Mouse (Mus musculus): Measurements from ENCODE around the gene Kremen2. TPM values are rescaled to one million over a fixed set of nuclear protein-coding genes. Genes with fewer than 3 reads are reported as not detected.
A peak's percentile ranks its signal among the peaks of the same experiment; 100 is the strongest.

Kremen2 gene
- polyA plus RNA-seq, 1 experiment from 2014 or later = 6.8 TPM

GRCm38 (mm10) chr17:23737493-23738445 lies 7.9 kb downstream of the Kremen2 start:
- Histone ChIP-seq H3K4me2 (ENCODE audit: low read depth) (peak overlapping the region; percentile 87), H3K4me3 (ENCODE audit: low read depth, low read length) (no peak overlapping the region), H3K4me1 (ENCODE audit: control insufficient read depth, insufficient read depth, low read length) (peaks cover 12% of the 10 kb centered on the region), H3K36me3 (ENCODE audit: control insufficient read depth, insufficient read depth, low read length) (no peaks in the 10 kb centered on the region; the same call in 1 of the 2 replicates), H3K27me3 (ENCODE audit: control insufficient read depth, insufficient read depth, low read length) (peaks cover 29% of the 10 kb centered on the region), H3K9me3 (ENCODE audit: control insufficient read depth, low read length) (no peaks in the 10 kb centered on the region), H3K9ac (ENCODE audit: low read length) (no peak overlapping the region), H3K27ac (ENCODE audit: low read depth, low read length) (no peak overlapping the region)
- ATAC-seq (ENCODE audit: insufficient read depth, low FRiP score, low TSS enrichment) = no peak
- WGBS = 60% methylated on average over 15 of the region's 15 CpGs
- no peak for DNase-seq (ENCODE audit: low spot score)

- Histone ChIP-seq H3K9me3 (ENCODE audit: control insufficient read depth, low read length) (no peaks in the 10 kb centered on the region), H3K27me3 (ENCODE audit: control insufficient read depth, insufficient read depth, low read length) (peaks cover 6% of the 10 kb centered on the region; the same call in 1 of the 2 replicates), H3K4me3 (ENCODE audit: low read depth, low read length) (no peak overlapping the region), H3K4me1 (ENCODE audit: control insufficient read depth, insufficient read depth, low read length) (peaks cover 6% of the 10 kb centered on the region), H3K36me3 (ENCODE audit: control insufficient read depth, insufficient read depth, low read length) (no peaks in the 10 kb centered on the region; the same call in 1 of the 2 replicates), H3K9ac (ENCODE audit: low read length) (no peak overlapping the region), H3K27ac (ENCODE audit: low read depth, low read length) (no peak overlapping the region), H3K4me2 (ENCODE audit: low read depth) (no peak overlapping the region)
- 88% methylated on average over 1 of the region's 1 CpGs for WGBS
- DNase-seq (ENCODE audit: low spot score) (no peak), ATAC-seq (ENCODE audit: insufficient read depth, low FRiP score, low TSS enrichment) (no peak)
Observed at GRCm38 (mm10) chr17:23734341-23734740, 11.3 kb downstream of the Kremen2 start.

- WGBS = 79% methylated on average over 1 of the region's 1 CpGs
Observed at GRCm38 (mm10) chr17:23730441-23730840, 15.2 kb downstream of the Kremen2 start.

GRCm38 (mm10) chr17:23726758-23727142 lies 18.9 kb downstream of the Kremen2 start:
- peak; percentile 87 for ATAC-seq (ENCODE audit: insufficient read depth, low FRiP score, low TSS enrichment)
- H3K9ac ChIP-seq (ENCODE audit: low read length) = peak overlapping the region; percentile 75

More at GRCm38 (mm10) chr17:23730441-23730840, 15.2 kb downstream of the Kremen2 start:
- H3K27ac ChIP-seq (ENCODE audit: low read depth, low read length) = no peak overlapping the region
- no peaks in the 10 kb centered on the region for H3K27me3 ChIP-seq (ENCODE audit: control insufficient read depth, insufficient read depth, low read length)
- H3K4me2 ChIP-seq (ENCODE audit: low read depth) = no peak overlapping the region
- H3K9me3 ChIP-seq (ENCODE audit: control insufficient read depth, low read length) = no peaks in the 10 kb centered on the region
- H3K4me3 ChIP-seq (ENCODE audit: low read depth, low read length) = no peak overlapping the region
- peaks cover 2% of the 10 kb centered on the region; the same call in 1 of the 2 replicates for H3K4me1 ChIP-seq (ENCODE audit: control insufficient read depth, insufficient read depth, low read length)
- H3K9ac ChIP-seq (ENCODE audit: low read length) = no peak overlapping the region
- ATAC-seq (ENCODE audit: insufficient read depth, low FRiP score, low TSS enrichment) (no peak), DNase-seq (ENCODE audit: low spot score) (no peak)
- H3K36me3 ChIP-seq (ENCODE audit: control insufficient read depth, insufficient read depth, low read length) = no peaks in the 10 kb centered on the region; the same call in 1 of the 2 replicates

DNA sequence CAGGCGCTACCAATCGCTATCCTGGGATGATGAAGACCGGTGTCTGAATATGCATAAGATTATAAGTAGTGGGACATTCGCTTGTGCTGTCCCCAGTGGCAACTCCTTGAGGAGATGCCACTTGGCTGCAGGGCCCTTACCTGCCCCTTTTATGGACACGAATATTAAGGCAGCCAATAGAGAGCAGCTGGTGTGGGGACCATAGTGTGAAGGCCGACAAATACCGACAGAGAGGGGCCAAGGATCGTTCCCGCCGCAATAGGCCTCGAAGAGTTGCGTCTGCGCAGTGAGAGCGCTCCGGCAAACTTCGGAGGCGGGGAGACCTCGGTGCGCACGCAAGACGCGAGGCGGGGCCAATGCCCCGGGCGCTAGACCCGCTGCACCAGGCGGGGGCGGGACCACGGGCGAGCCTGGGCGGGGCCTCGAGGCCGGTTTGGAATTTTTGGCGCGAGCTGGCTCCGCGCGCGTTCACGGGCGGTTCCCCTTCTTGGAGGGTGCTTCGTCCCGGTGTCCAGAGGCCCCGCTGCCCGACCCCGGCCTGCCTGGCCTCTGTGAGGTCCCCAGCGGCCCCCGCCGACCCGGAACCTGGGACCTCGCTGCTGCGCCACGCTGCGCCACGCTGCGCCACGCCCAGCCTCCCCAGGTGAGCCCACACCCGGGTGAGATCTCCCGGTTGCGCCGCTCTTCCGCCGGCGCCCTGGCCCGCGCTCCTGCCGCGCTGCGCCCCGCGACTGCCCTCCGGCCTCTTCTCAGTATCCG lies 19.5 kb downstream of the Kremen2 start, which contains the start of gene Pkmyt1:
TSS of gene Pkmyt1 (plus strand) at position 338 of the 759 bp plus-strand sequence.
- no peaks in the 10 kb centered on the region for H3K36me3 ChIP-seq (ENCODE audit: control insufficient read depth, insufficient read depth, low read length)
- 2% methylated on average over 42 of the region's 73 CpGs for WGBS
- H3K4me2 ChIP-seq (ENCODE audit: low read depth) = peak within 1 kb of the TSS; percentile 87
- peak within 1 kb of the TSS; percentile 65 for H3K4me3 ChIP-seq (ENCODE audit: low read depth, low read length)
- H3K27ac ChIP-seq (ENCODE audit: low read depth, low read length) = peak within 1 kb of the TSS; percentile 50; the same call in 1 of the 2 replicates
- no peaks in the 10 kb centered on the region for H3K27me3 ChIP-seq (ENCODE audit: control insufficient read depth, insufficient read depth, low read length)
- ATAC-seq (ENCODE audit: insufficient read depth, low FRiP score, low TSS enrichment) (peak; percentile 92), DNase-seq (ENCODE audit: low spot score) (peak; percentile 98)
- H3K4me1 ChIP-seq (ENCODE audit: control insufficient read depth, insufficient read depth, low read length) = peaks cover 2% of the 10 kb centered on the region; the same call in 1 of the 2 replicates
- H3K9me3 ChIP-seq (ENCODE audit: control insufficient read depth, low read length) = no peaks in the 10 kb centered on the region
- peak within 1 kb of the TSS; percentile 75 for H3K9ac ChIP-seq (ENCODE audit: low read length)

More at GRCm38 (mm10) chr17:23726758-23727142, 18.9 kb downstream of the Kremen2 start:
- H3K4me3 ChIP-seq (ENCODE audit: low read depth, low read length) = peak overlapping the region; percentile 65
- DNase-seq (ENCODE audit: low spot score) = peak; percentile 78
- no peaks in the 10 kb centered on the region for H3K36me3 ChIP-seq (ENCODE audit: control insufficient read depth, insufficient read depth, low read length)
- under 1% methylated on average over 20 of the region's 20 CpGs for WGBS
- H3K4me1 ChIP-seq (ENCODE audit: control insufficient read depth, insufficient read depth, low read length) = peaks cover 2% of the 10 kb centered on the region; the same call in 1 of the 2 replicates
- no peaks in the 10 kb centered on the region for H3K9me3 ChIP-seq (ENCODE audit: control insufficient read depth, low read length)
- no peaks in the 10 kb centered on the region for H3K27me3 ChIP-seq (ENCODE audit: control insufficient read depth, insufficient read depth, low read length)
- peak overlapping the region; percentile 87 for H3K4me2 ChIP-seq (ENCODE audit: low read depth)
- peak overlapping the region; percentile 50; the same call in 1 of the 2 replicates for H3K27ac ChIP-seq (ENCODE audit: low read depth, low read length)

- peaks cover 2% of the 10 kb centered on the region; the same call in 1 of the 2 replicates for H3K4me1 ChIP-seq (ENCODE audit: control insufficient read depth, insufficient read depth, low read length)
- H3K36me3 ChIP-seq (ENCODE audit: control insufficient read depth, insufficient read depth, low read length) = no peaks in the 10 kb centered on the region
- peak overlapping the region; percentile 87 for H3K4me2 ChIP-seq (ENCODE audit: low read depth)
- peak overlapping the region; percentile 50 for H3K9ac ChIP-seq (ENCODE audit: low read length)
- 70% methylated on average over 4 of the region's 4 CpGs for WGBS
- H3K9me3 ChIP-seq (ENCODE audit: control insufficient read depth, low read length) = no peaks in the 10 kb centered on the region
- DNase-seq (ENCODE audit: low spot score) (no peak), ATAC-seq (ENCODE audit: insufficient read depth, low FRiP score, low TSS enrichment) (no peak)
- H3K27ac ChIP-seq (ENCODE audit: low read depth, low read length) = no peak overlapping the region
- H3K27me3 ChIP-seq (ENCODE audit: control insufficient read depth, insufficient read depth, low read length) = no peaks in the 10 kb centered on the region
- peak overlapping the region; percentile 65 for H3K4me3 ChIP-seq (ENCODE audit: low read depth, low read length)
Observed at GRCm38 (mm10) chr17:23725477-23725876, 20.2 kb downstream of the Kremen2 start.

DNA sequence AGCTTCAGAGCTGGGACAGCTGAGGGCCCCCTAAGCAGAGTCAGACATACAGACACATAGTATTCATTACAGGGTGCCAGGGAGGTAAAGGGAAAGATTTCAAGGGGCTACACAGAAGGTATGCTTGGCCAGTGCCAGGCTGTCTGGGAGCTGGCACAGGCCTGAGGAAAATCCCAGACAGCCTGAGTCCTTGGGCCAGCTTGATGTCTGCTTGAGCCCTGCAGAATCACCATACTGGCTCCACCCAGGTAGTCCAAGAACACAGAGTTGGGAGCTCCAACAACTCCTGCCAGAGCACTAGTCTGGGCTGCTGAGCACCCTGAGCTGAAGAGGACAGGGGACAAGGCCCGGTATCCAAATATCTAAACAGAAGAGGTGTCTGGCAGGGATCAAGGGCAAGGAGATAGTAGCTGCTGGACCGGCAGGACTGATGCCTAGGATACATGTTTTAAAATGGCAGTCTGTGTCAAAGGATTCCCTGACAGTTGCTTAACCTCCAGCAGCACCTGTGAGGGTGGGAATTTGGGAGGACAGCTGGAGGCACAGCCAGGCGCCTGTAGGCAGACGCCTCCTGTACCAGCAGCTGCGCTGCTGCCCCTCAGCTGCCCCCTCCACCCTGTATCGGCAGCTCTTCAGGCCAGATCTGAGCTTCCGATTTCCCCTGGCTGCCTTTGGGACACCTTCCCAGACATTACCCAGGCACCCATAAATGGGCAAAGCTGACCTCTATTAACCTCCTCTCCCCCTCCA lies 23.1 kb downstream of the Kremen2 start, which contains the start of gene 1520401A03Rik:
TSS of gene 1520401A03Rik (minus strand) at position 408 of the 750 bp plus-strand sequence.
- H3K4me3 ChIP-seq (ENCODE audit: low read depth, low read length) = no peak within 1 kb of the TSS
- H3K27ac ChIP-seq (ENCODE audit: low read depth, low read length) = no peak within 1 kb of the TSS
- H3K36me3 ChIP-seq (ENCODE audit: control insufficient read depth, insufficient read depth, low read length) = no peaks in the 10 kb centered on the region
- H3K4me1 ChIP-seq (ENCODE audit: control insufficient read depth, insufficient read depth, low read length) = peaks cover 2% of the 10 kb centered on the region; the same call in 1 of the 2 replicates
- H3K9ac ChIP-seq (ENCODE audit: low read length) = no peak within 1 kb of the TSS
- H3K9me3 ChIP-seq (ENCODE audit: control insufficient read depth, low read length) = no peaks in the 10 kb centered on the region
- WGBS = 66% methylated on average over 7 of the region's 7 CpGs
- DNase-seq (ENCODE audit: low spot score) (no peak), ATAC-seq (ENCODE audit: insufficient read depth, low FRiP score, low TSS enrichment) (no peak)
- H3K4me2 ChIP-seq (ENCODE audit: low read depth) = no peak within 1 kb of the TSS
- H3K27me3 ChIP-seq (ENCODE audit: control insufficient read depth, insufficient read depth, low read length) = no peaks in the 10 kb centered on the region

DNA sequence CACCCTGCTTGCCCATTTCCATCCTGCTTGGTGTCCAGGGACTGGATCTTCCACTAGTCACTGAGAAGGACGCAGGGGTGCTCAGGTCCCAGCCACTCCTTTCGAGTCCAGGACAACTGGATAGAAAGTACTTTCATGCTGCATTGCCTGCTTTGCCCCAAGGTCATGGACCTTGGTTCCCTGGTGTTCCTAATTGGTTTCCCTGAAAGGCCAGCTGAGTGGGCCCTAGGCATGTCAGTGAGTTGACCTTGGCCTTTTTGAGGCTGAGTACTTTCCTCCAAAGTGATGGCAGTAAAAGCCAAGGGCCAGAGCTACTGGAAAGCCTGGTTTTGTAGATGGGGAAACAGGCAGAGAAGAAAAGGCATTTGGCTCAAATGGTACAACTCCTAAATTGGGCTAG lies 23.7 kb downstream of the Kremen2 start:
- no peaks in the 10 kb centered on the region for H3K9me3 ChIP-seq (ENCODE audit: control insufficient read depth, low read length)
- WGBS = 83% methylated on average over 2 of the region's 2 CpGs
- ATAC-seq (ENCODE audit: insufficient read depth, low FRiP score, low TSS enrichment) (no peak), DNase-seq (ENCODE audit: low spot score) (no peak)
- H3K9ac ChIP-seq (ENCODE audit: low read length) = no peak overlapping the region
- no peak overlapping the region for H3K4me2 ChIP-seq (ENCODE audit: low read depth)
- H3K4me3 ChIP-seq (ENCODE audit: low read depth, low read length) = no peak overlapping the region
- no peaks in the 10 kb centered on the region for H3K36me3 ChIP-seq (ENCODE audit: control insufficient read depth, insufficient read depth, low read length)
- peaks cover 2% of the 10 kb centered on the region; the same call in 1 of the 2 replicates for H3K4me1 ChIP-seq (ENCODE audit: control insufficient read depth, insufficient read depth, low read length)
- no peaks in the 10 kb centered on the region for H3K27me3 ChIP-seq (ENCODE audit: control insufficient read depth, insufficient read depth, low read length)
- H3K27ac ChIP-seq (ENCODE audit: low read depth, low read length) = no peak overlapping the region
